Mouse (Mus musculus) intestine, postnatal 0 days (tissue): ENCODE data around the gene Tmsb4x. TPM values are rescaled to one million over a fixed set of nuclear protein-coding genes. Genes with fewer than 3 reads are reported as not detected.
A peak's percentile ranks its signal among the peaks of the same experiment; 100 is the strongest.

Experiments
- ATAC-seq: fragments of 200-750 bp; cut with Nextera tagmentation; 2 replicates; pipeline ENCODE4 v1.8.0; 2017; ENCODE audit warnings: mild to moderate bottlenecking, moderate TSS enrichment, moderate library complexity
- H3K27ac ChIP-seq: fragments of 300-500 bp; sonication (generic); 2 replicates; pipeline ENCODE4 v1.5.1; 2014; ENCODE audit warnings: mild to moderate bottlenecking, low read depth, low read length, moderate library complexity
- H3K27me3 ChIP-seq: fragments of 300-500 bp; sonication (generic); replicated peaks from 2 replicates; pipeline ENCODE4 v1.6.1; 2014; ENCODE audit warnings: low read length, mixed read lengths; ENCODE audit not compliant: control insufficient read depth, insufficient read depth
- H3K36me3 ChIP-seq: fragments of 300-500 bp; sonication (generic); 2 replicates; pipeline ENCODE4 v1.6.1; 2014; ENCODE audit warnings: mild to moderate bottlenecking, moderate library complexity; ENCODE audit not compliant: control insufficient read depth, insufficient read depth
- H3K4me1 ChIP-seq: fragments of 300-500 bp; sonication (generic); replicated peaks from 2 replicates; pipeline ENCODE4 v1.6.1; 2014; ENCODE audit warnings: antibody characterized with exemption, low read length, mixed read lengths; ENCODE audit not compliant: control insufficient read depth, insufficient read depth
- H3K4me2 ChIP-seq: fragments of 300-500 bp; sonication (generic); replicated peaks from 2 replicates; pipeline ENCODE4 v1.6.1; 2014; ENCODE audit warnings: low read depth, mild to moderate bottlenecking, moderate library complexity
- H3K4me3 ChIP-seq: fragments of 300-500 bp; sonication (generic); 2 replicates; pipeline ENCODE4 v1.5.1; 2014; ENCODE audit warnings: low read depth, low read length
- H3K9ac ChIP-seq: fragments of 300-500 bp; sonication (generic); 2 replicates; pipeline ENCODE4 v1.6.1; 2014; ENCODE audit warnings: mild to moderate bottlenecking, low read depth, low read length
- H3K9me3 ChIP-seq: fragments of 300-500 bp; sonication (generic); 2 replicates; pipeline ENCODE4 v1.6.1; 2016; ENCODE audit warnings: mixed run types; ENCODE audit not compliant: control insufficient read depth
- CTCF ChIP-seq: sonication (generic); IDR thresholded peaks from 2 replicates; pipeline ENCODE4 v1.5.1; 2016; ENCODE audit warnings: low read depth, mild to moderate bottlenecking, control low read depth, antibody characterized with exemption, moderate library complexity
- WGBS: fragments of 180-500 bp; shearing (Covaris S2); extraction: QIAGEN DNeasy Blood & Tissue Kit; methylation state at CpG from one replicate; pipeline ENCODE4 v1.1.7; 2014; 5-methylcytosine and 5-hydroxymethylcytosine counted together
- polyA plus RNA-seq: library from polyadenylated mRNA; unstranded; fragments of >200 nt; fragmentation: Nextera tagmentation; extraction: Ambion mirVana; gene quantifications from 2 replicates; pipeline ENCODE4 v1.2.1, GENCODE M21; 2015

The Tmsb4x gene
- polyA plus RNA-seq = 4,093 and 4,486 TPM in 2 replicates

DNA sequence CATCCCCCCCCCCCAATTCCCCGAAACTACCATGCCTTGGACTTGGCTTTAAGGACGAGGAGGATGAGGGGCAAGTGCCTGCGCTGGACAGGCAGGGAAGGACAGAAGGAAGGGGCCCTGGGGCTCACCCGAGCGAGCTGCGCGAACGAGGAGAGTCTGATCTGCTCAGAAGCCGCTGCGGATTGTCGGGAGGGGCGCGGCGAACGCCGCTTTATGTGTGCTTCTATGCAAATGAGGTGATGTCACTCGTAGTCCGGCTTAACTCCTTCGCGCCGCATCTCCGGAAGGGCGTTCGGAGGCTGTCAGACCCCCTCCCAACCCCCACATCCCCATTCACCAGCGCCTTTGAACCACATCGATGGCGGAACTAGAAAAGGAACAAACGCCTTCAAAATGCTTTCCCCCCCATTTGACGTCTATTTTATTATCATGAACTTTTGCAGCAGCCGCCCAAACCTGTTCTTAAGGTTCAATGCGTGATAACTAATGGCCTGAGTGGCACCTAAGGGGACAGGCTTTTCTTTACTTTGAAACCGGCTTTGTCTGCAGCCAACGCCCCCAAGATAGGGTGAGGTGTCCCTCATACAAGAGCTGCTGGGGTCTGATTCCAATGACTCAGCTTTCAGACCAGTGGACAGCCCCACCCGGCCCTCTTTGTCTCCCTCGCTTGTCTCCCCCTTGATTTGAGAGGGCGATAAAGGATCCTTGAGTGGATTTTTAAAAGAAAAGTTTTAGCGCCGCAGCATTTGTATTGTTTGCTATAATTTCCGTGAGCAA lies at the start of gene Tmsb4x:
Gene Tmsb4x (minus strand): TSS at position 338 of the 777 bp plus-strand sequence.
- 22% methylated on average over 39 of the region's 39 CpGs for WGBS
- Histone ChIP-seq H3K4me1 (no peaks in the 10 kb centered on the region), H3K4me2 (peak within 1 kb of the TSS; percentile 66), H3K9me3 (no peaks in the 10 kb centered on the region), H3K9ac (peak within 1 kb of the TSS; percentile 81), H3K4me3 (peak within 1 kb of the TSS; percentile 65), H3K36me3 (no peaks in the 10 kb centered on the region), H3K27ac (peak within 1 kb of the TSS; percentile 84), H3K27me3 (no peaks in the 10 kb centered on the region)
- peak; percentile 77 for ATAC-seq
- TF ChIP-seq CTCF = no peak

DNA sequence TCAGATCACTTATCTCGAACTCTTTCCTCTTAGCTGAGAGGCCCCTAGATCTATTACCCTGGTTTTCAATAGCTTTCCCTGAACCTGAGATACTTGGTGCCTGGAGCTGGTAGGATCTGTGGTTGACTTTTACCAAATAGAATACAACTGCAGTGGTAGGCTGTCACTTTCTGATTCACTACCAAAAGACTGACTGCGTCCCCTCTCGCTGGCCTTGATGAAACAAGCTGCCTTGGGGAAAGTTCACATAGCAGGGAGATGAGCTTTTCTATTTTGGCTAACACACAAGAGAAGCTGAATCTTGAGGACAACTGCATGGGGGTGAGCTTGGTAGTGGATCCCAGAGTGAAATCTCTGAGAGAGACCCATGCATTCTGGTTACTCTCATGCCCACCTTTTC lies 32.6 kb upstream of the Tmsb4x start:
- no peak for TF ChIP-seq CTCF
- Histone ChIP-seq H3K9ac (no peak overlapping the region), H3K27ac (no peak overlapping the region), H3K4me3 (no peak overlapping the region), H3K4me1 (no peaks in the 10 kb centered on the region), H3K4me2 (no peak overlapping the region), H3K9me3 (no peaks in the 10 kb centered on the region), H3K27me3 (no peaks in the 10 kb centered on the region), H3K36me3 (no peaks in the 10 kb centered on the region)
- 83% methylated on average over 3 of the region's 3 CpGs for WGBS
- no peak for ATAC-seq

DNA sequence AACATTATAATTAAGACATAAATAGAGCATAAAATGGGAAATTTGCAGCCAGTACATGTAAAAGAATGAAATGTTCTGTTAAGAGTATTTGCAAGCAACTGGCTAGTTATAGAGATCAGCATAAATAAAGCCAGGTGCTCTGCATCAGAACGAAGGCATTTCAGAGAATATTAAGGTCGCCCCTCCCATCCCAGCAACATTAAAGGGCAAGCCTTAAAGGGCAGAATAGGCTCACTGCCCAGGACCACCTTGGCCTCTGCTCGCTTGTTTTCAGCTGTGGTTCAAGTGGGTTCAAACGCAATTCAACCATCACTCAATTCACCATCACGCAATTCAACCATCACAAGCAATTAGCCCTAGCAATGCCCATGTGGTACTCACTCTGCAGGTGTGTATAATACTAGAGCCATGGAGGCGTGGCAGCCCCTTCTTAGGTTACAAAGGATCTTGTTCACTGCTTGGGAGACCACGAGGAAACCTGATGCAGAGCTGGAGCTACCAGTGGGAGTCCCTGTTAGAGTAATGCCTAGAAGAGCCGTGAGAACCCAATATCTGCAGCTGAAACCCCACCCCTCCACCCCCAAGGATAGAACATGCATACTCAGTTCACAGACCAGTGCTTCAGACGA lies 30.3 kb upstream of the Tmsb4x start:
- Histone ChIP-seq H3K27ac (no peak overlapping the region), H3K4me2 (no peak overlapping the region), H3K9me3 (no peaks in the 10 kb centered on the region), H3K4me3 (no peak overlapping the region), H3K9ac (no peak overlapping the region), H3K4me1 (no peaks in the 10 kb centered on the region), H3K36me3 (no peaks in the 10 kb centered on the region), H3K27me3 (no peaks in the 10 kb centered on the region)
- ATAC-seq = no peak
- WGBS = 70% methylated on average over 9 of the region's 9 CpGs
- no peak for TF ChIP-seq CTCF

DNA sequence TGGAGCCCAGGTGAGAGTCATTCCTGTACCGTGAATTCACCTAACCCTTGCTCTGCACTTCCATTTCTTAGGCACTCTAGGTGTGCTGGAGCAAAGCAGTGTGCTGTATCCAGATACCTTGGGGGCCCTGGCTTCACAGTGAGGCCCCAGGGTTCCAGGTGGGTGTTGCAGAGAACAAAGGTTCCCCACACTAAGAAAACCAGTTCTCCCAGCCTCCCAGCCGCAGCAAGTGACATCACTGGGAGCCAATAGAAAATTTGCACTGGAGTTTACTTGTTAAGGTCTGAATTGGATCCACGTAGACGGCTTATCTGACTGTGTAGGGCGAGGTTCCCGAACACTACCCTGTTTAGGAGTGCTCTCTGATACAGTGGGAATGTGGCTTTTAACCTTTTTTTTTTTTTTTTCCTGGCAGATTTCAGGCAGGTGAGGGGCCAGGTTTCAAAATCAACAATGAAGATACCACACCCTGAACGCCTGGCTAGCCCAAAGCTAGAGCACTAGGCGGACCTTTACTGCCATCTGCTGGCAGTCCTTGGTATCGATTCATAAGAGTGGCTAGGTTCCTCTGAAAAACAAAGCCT lies 24.1 kb upstream of the Tmsb4x start:
- H3K36me3 ChIP-seq = no peaks in the 10 kb centered on the region
- ATAC-seq = peak; percentile 96
- no peaks in the 10 kb centered on the region for H3K27me3 ChIP-seq
- H3K9me3 ChIP-seq = no peaks in the 10 kb centered on the region
- H3K4me1 ChIP-seq = no peaks in the 10 kb centered on the region
- 27% methylated on average over 9 of the region's 9 CpGs for WGBS
- no peak overlapping the region for H3K9ac ChIP-seq
- no peak overlapping the region for H3K4me2 ChIP-seq
- peak; percentile 85 for TF ChIP-seq CTCF
- H3K27ac ChIP-seq = peak overlapping the region; percentile 58
- H3K4me3 ChIP-seq = no peak overlapping the region

DNA sequence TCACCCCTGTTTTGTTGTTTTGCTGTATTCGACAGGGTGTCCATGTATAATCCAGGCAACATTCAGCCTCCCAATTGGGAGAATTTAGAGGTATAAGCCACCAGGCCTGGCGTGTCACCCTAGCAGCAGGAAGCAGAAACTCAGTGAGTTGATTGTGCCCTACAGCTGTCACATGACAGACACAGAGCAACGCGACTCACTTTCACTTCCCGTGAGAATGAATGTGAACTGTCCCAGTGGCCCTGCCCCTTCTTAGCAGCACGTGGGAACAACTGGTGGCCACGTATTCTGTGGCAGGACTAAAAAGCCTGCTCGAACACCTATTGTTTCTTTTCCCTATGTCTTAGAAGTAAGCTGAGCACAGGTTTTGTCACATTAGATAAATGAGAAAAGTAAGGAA lies 22.0 kb upstream of the Tmsb4x start:
- Histone ChIP-seq H3K9me3 (no peaks in the 10 kb centered on the region), H3K4me2 (no peak overlapping the region), H3K9ac (no peak overlapping the region), H3K4me1 (no peaks in the 10 kb centered on the region), H3K36me3 (no peaks in the 10 kb centered on the region), H3K4me3 (no peak overlapping the region), H3K27ac (no peak overlapping the region; the same call in 1 of the 2 replicates), H3K27me3 (no peaks in the 10 kb centered on the region)
- TF ChIP-seq CTCF = no peak
- 41% methylated on average over 8 of the region's 8 CpGs for WGBS
- peak; percentile 21; the same call in 1 of the 2 replicates for ATAC-seq

DNA sequence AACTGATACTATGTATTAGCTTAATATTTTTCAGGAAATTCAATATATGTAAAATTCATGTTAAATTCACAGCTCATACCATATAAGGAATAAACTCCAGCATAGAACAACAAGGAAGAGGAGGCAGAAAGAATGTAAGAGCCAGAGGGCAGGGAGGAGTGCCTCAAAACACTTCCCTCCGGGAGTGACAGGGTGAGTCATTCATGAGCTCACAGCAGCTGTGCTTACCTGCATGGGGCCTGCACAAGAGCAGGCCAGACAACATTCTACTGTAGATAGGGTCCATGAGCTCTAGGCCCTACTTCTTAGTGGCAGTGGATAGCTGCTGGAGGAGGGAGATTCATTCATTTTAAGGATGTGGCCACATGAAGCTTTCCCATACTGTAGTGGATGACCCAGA lies 20.7 kb upstream of the Tmsb4x start:
- no peak for TF ChIP-seq CTCF
- no peaks in the 10 kb centered on the region for H3K27me3 ChIP-seq
- H3K27ac ChIP-seq = no peak overlapping the region
- H3K9me3 ChIP-seq = no peaks in the 10 kb centered on the region
- no peak overlapping the region for H3K9ac ChIP-seq
- ATAC-seq = no peak
- H3K4me2 ChIP-seq = no peak overlapping the region
- 39% methylated on average over 1 of the region's 1 CpGs for WGBS
- no peaks in the 10 kb centered on the region for H3K4me1 ChIP-seq
- no peak overlapping the region for H3K4me3 ChIP-seq
- H3K36me3 ChIP-seq = no peaks in the 10 kb centered on the region
